Mouse (Mus musculus) midbrain, embryonic 13.5 days (tissue): ENCODE data around the gene Mkrn2. TPM values are rescaled to one million over a fixed set of nuclear protein-coding genes. Genes with fewer than 3 reads are reported as not detected.
"Not testable (repeated sequence)": the region's sequence is repeated elsewhere in the genome, so short reads cannot be mapped to it uniquely, and the experiment has no call there.

Experiments
- ATAC-seq: fragments of 200-750 bp; cut with Nextera tagmentation; 2 replicates; pipeline ENCODE4 v1.8.0; 2017; ENCODE audit warnings: mild to moderate bottlenecking, moderate TSS enrichment, moderate library complexity
- H3K27ac ChIP-seq: fragments of 300-500 bp; sonication (generic); 2 replicates; pipeline ENCODE4 v1.5.1; 2015; ENCODE audit warnings: inconsistent platforms, mild to moderate bottlenecking, moderate library complexity
- H3K27me3 ChIP-seq: fragments of 300-500 bp; sonication (generic); 2 replicates; pipeline ENCODE4 v1.6.1; 2015; ENCODE audit warnings: mild to moderate bottlenecking, inconsistent platforms
- H3K36me3 ChIP-seq: fragments of 300-500 bp; sonication (generic); 2 replicates; pipeline ENCODE4 v1.6.1; 2015; ENCODE audit warnings: mild to moderate bottlenecking, inconsistent platforms
- H3K4me1 ChIP-seq: fragments of 300-500 bp; sonication (generic); replicated peaks from 2 replicates; pipeline ENCODE4 v1.6.1; 2015; ENCODE audit warnings: inconsistent platforms
- H3K4me2 ChIP-seq: fragments of 300-500 bp; sonication (generic); replicated peaks from 2 replicates; pipeline ENCODE4 v1.6.1; 2015; ENCODE audit warnings: moderate library complexity, mild to moderate bottlenecking, inconsistent platforms
- H3K4me3 ChIP-seq: fragments of 300-500 bp; sonication (generic); replicated peaks from 2 replicates; pipeline ENCODE4 v1.5.1; 2015; ENCODE audit warnings: mild to moderate bottlenecking, inconsistent platforms
- H3K9ac ChIP-seq: fragments of 300-500 bp; sonication (generic); replicated peaks from 2 replicates; pipeline ENCODE4 v1.6.1; 2015; ENCODE audit warnings: mild to moderate bottlenecking, inconsistent platforms
- H3K9me3 ChIP-seq: fragments of 300-500 bp; sonication (generic); 2 replicates; pipeline ENCODE4 v1.6.1; 2016; ENCODE audit warnings: mild to moderate bottlenecking, inconsistent platforms
- WGBS: fragments of 180-500 bp; shearing (Covaris S2); methylation state at CpG from one replicate; pipeline ENCODE4 v1.1.7; 2015; 5-methylcytosine and 5-hydroxymethylcytosine counted together
- polyA plus RNA-seq: library from polyadenylated mRNA; unstranded; fragments of >200 nt; fragmentation: Nextera tagmentation; extraction: Ambion mirVana; gene quantifications from 2 replicates; pipeline ENCODE4 v1.2.1, GENCODE M21; 2015

Mkrn2 gene
- polyA plus RNA-seq, 1 experiment from 2014 or later = 29.4 TPM

GRCm38 (mm10) chr6:115615983-115616382 lies 14.3 kb downstream of the Mkrn2 start:
- Histone ChIP-seq H3K4me1 (no peaks in the 10 kb centered on the region), H3K9me3 (no peaks in the 10 kb centered on the region), H3K27ac (no peak overlapping the region), H3K36me3 (peaks cover 96% of the 10 kb centered on the region), H3K4me2 (no peak overlapping the region), H3K9ac (no peak overlapping the region), H3K27me3 (no peaks in the 10 kb centered on the region), H3K4me3 (no peak overlapping the region)
- no peak for ATAC-seq
- 93% methylated on average over 3 of the region's 3 CpGs for WGBS

GRCm38 (mm10) chr6:115619818-115620217 lies 18.1 kb downstream of the Mkrn2 start:
- Histone ChIP-seq H3K9ac (no peak overlapping the region), H3K4me1 (no peaks in the 10 kb centered on the region), H3K9me3 (no peaks in the 10 kb centered on the region), H3K36me3 (peaks cover 100% of the 10 kb centered on the region), H3K4me3 (no peak overlapping the region), H3K4me2 (no peak overlapping the region), H3K27me3 (no peaks in the 10 kb centered on the region), H3K27ac (no peak overlapping the region)
- ATAC-seq = no peak
- whole genome bisulfite sequencing = 95% methylated on average over 10 of the region's 10 CpGs

- Histone ChIP-seq H3K27me3 (no peaks in the 10 kb centered on the region), H3K4me3 (no peak overlapping the region), H3K36me3 (peaks cover 100% of the 10 kb centered on the region), H3K27ac (no peak overlapping the region), H3K4me2 (no peak overlapping the region), H3K4me1 (no peaks in the 10 kb centered on the region), H3K9me3 (no peaks in the 10 kb centered on the region), H3K9ac (no peak overlapping the region)
- WGBS = 94% methylated on average over 1 of the region's 1 CpGs
- ATAC-seq = no peak
These were observed 19.2 kb downstream of the Mkrn2 start for GRCm38 (mm10) chr6:115620942-115621341.

- ATAC-seq = no peak
- Histone ChIP-seq H3K4me1 (no peaks in the 10 kb centered on the region), H3K4me3 (no peak overlapping the region), H3K36me3 (peaks cover 92% of the 10 kb centered on the region), H3K27ac (no peak overlapping the region), H3K9me3 (no peaks in the 10 kb centered on the region), H3K27me3 (no peaks in the 10 kb centered on the region), H3K4me2 (no peak overlapping the region), H3K9ac (no peak overlapping the region)
- WGBS = 92% methylated on average over 5 of the region's 5 CpGs
These were observed 24.4 kb downstream of the Mkrn2 start for GRCm38 (mm10) chr6:115626121-115626520.

GRCm38 (mm10) chr6:115631056-115631795 lies 29.5 kb downstream of the Mkrn2 start:
- no peak overlapping the region for H3K9ac ChIP-seq
- no peak overlapping the region for H3K4me2 ChIP-seq
- H3K27me3 ChIP-seq = no peaks in the 10 kb centered on the region
- H3K4me3 ChIP-seq = no peak overlapping the region
- H3K36me3 ChIP-seq = peaks cover 87% of the 10 kb centered on the region
- 93% methylated on average over 3 of the region's 3 CpGs for WGBS
- H3K27ac ChIP-seq = no peak overlapping the region
- no peaks in the 10 kb centered on the region for H3K4me1 ChIP-seq
- H3K9me3 ChIP-seq = no peaks in the 10 kb centered on the region
- ATAC-seq = no peak

GRCm38 (mm10) chr6:115634015-115634414 lies 32.3 kb downstream of the Mkrn2 start:
- H3K27ac ChIP-seq = no peak overlapping the region
- ATAC-seq = no peak
- H3K4me3 ChIP-seq = no peak overlapping the region
- no peaks in the 10 kb centered on the region for H3K9me3 ChIP-seq
- no peaks in the 10 kb centered on the region for H3K27me3 ChIP-seq
- no peak overlapping the region for H3K9ac ChIP-seq
- H3K4me1 ChIP-seq = no peaks in the 10 kb centered on the region
- no peak overlapping the region for H3K4me2 ChIP-seq
- 98% methylated on average over 2 of the region's 2 CpGs for WGBS
- peaks cover 86% of the 10 kb centered on the region for H3K36me3 ChIP-seq

GRCm38 (mm10) chr6:115638188-115638587 lies 36.5 kb downstream of the Mkrn2 start:
- H3K9ac ChIP-seq, H3K4me2 ChIP-seq, ATAC-seq, H3K4me1 ChIP-seq, H3K4me3 ChIP-seq, H3K27ac ChIP-seq, H3K27me3 ChIP-seq, H3K9me3 ChIP-seq: not testable (repeated sequence)
- peaks cover 69% of the 10 kb centered on the region for H3K36me3 ChIP-seq
- WGBS = 97% methylated on average over 7 of the region's 7 CpGs

GRCm38 (mm10) chr6:115643315-115643714 lies 41.6 kb downstream of the Mkrn2 start:
- ATAC-seq = no peak
- Histone ChIP-seq H3K27ac (no peak overlapping the region), H3K4me1 (peaks cover 16% of the 10 kb centered on the region), H3K36me3 (peaks cover 27% of the 10 kb centered on the region; the same call in 1 of the 2 replicates), H3K9me3 (no peaks in the 10 kb centered on the region), H3K4me3 (no peak overlapping the region), H3K4me2 (no peak overlapping the region), H3K27me3 (no peaks in the 10 kb centered on the region), H3K9ac (no peak overlapping the region)
- 82% methylated on average over 1 of the region's 1 CpGs for WGBS

- H3K27me3 ChIP-seq = no peaks in the 10 kb centered on the region
- 67% methylated on average over 1 of the region's 1 CpGs for WGBS
- no peaks in the 10 kb centered on the region for H3K9me3 ChIP-seq
- H3K4me1 ChIP-seq = peaks cover 40% of the 10 kb centered on the region
- H3K27ac ChIP-seq = no peak overlapping the region
- H3K9ac ChIP-seq = no peak overlapping the region
- ATAC-seq = no peak
- no peak overlapping the region for H3K4me2 ChIP-seq
- H3K4me3 ChIP-seq = no peak overlapping the region
- H3K36me3 ChIP-seq = no peaks in the 10 kb centered on the region
These were observed 48.2 kb downstream of the Mkrn2 start for GRCm38 (mm10) chr6:115649792-115650365.

- H3K9me3 ChIP-seq = no peaks in the 10 kb centered on the region
- no peak overlapping the region for H3K4me2 ChIP-seq
- peaks cover 34% of the 10 kb centered on the region for H3K4me1 ChIP-seq
- H3K27me3 ChIP-seq = no peaks in the 10 kb centered on the region
- no peaks in the 10 kb centered on the region for H3K36me3 ChIP-seq
- no peak overlapping the region for H3K4me3 ChIP-seq
- no peak overlapping the region for H3K27ac ChIP-seq
- H3K9ac ChIP-seq = no peak overlapping the region
- no peak for ATAC-seq
- WGBS = 59% methylated on average over 5 of the region's 5 CpGs
These were observed 49.0 kb downstream of the Mkrn2 start for GRCm38 (mm10) chr6:115650476-115651427.

- no peak overlapping the region for H3K4me2 ChIP-seq
- H3K27me3 ChIP-seq = no peaks in the 10 kb centered on the region
- no peaks in the 10 kb centered on the region for H3K36me3 ChIP-seq
- no peak overlapping the region for H3K9ac ChIP-seq
- peaks cover 38% of the 10 kb centered on the region for H3K4me1 ChIP-seq
- H3K9me3 ChIP-seq = no peaks in the 10 kb centered on the region
- H3K4me3 ChIP-seq = no peak overlapping the region
- ATAC-seq = no peak
- H3K27ac ChIP-seq = no peak overlapping the region
These were observed 50.0 kb downstream of the Mkrn2 start for GRCm38 (mm10) chr6:115651719-115652118.

GRCm38 (mm10) chr6:115653939-115654338 lies 52.2 kb downstream of the Mkrn2 start:
- no peaks in the 10 kb centered on the region for H3K27me3 ChIP-seq
- no peak overlapping the region for H3K4me2 ChIP-seq
- ATAC-seq = no peak
- no peak overlapping the region for H3K4me3 ChIP-seq
- WGBS = 54% methylated on average over 2 of the region's 2 CpGs
- H3K4me1 ChIP-seq = peaks cover 40% of the 10 kb centered on the region
- no peak overlapping the region for H3K9ac ChIP-seq
- no peaks in the 10 kb centered on the region for H3K36me3 ChIP-seq
- H3K9me3 ChIP-seq = no peaks in the 10 kb centered on the region
- H3K27ac ChIP-seq = no peak overlapping the region
